Mouse (Mus musculus) heart, embryonic 13.5 days (tissue): ENCODE results near the gene Txnip. TPM values are rescaled to one million over a fixed set of nuclear protein-coding genes. Genes with fewer than 3 reads are reported as not detected.

ENCODE experiments used
- ATAC-seq: fragments of 200-750 bp; cut with Nextera tagmentation; 2 replicates; pipeline ENCODE4 v1.8.0; 2017; ENCODE audit warnings: moderate TSS enrichment; ENCODE audit not compliant: insufficient number of reproducible peaks, low FRiP score, low TSS enrichment; ENCODE audit errors: extremely low read depth
- H3K27ac ChIP-seq: fragments of 300-500 bp; sonication (generic); replicated peaks from 2 replicates; pipeline ENCODE4 v1.5.1; 2015; ENCODE audit warnings: moderate library complexity, mild to moderate bottlenecking, inconsistent platforms
- H3K27me3 ChIP-seq: fragments of 300-500 bp; sonication (generic); replicated peaks from 2 replicates; pipeline ENCODE4 v1.6.1; 2015; ENCODE audit warnings: mild to moderate bottlenecking, inconsistent platforms
- H3K36me3 ChIP-seq: fragments of 300-500 bp; sonication (generic); 2 replicates; pipeline ENCODE4 v1.6.1; 2015; ENCODE audit warnings: mild to moderate bottlenecking, inconsistent platforms
- H3K4me1 ChIP-seq: fragments of 300-500 bp; sonication (generic); 2 replicates; pipeline ENCODE4 v1.6.1; 2015; ENCODE audit warnings: inconsistent platforms
- H3K4me2 ChIP-seq: fragments of 300-500 bp; sonication (generic); 2 replicates; pipeline ENCODE4 v1.6.1; 2015; ENCODE audit warnings: inconsistent platforms, mild to moderate bottlenecking, moderate library complexity
- H3K4me3 ChIP-seq: fragments of 300-500 bp; sonication (generic); 2 replicates; pipeline ENCODE4 v1.5.1; 2015; ENCODE audit warnings: moderate library complexity, mild to moderate bottlenecking, inconsistent platforms
- H3K9ac ChIP-seq: fragments of 300-500 bp; sonication (generic); 2 replicates; pipeline ENCODE4 v1.6.1; 2015; ENCODE audit warnings: inconsistent platforms, mild to moderate bottlenecking, moderate library complexity
- H3K9me3 ChIP-seq: fragments of 300-500 bp; sonication (generic); 2 replicates; pipeline ENCODE4 v1.6.1; 2016; ENCODE audit warnings: inconsistent platforms
- WGBS: fragments of 180-500 bp; shearing (Covaris S2); methylation state at CpG from one replicate; pipeline ENCODE4 v1.1.7; 2015; ENCODE audit warnings: mixed read lengths; 5-methylcytosine and 5-hydroxymethylcytosine counted together
- polyA plus RNA-seq: library from polyadenylated mRNA; unstranded; fragments of >200 nt; fragmentation: Nextera tagmentation; extraction: Ambion mirVana; gene quantifications from 2 replicates; pipeline ENCODE4 v1.2.1, GENCODE M21; 2015

Gene Txnip
- polyA plus RNA-seq, 1 experiment from 2014 or later: 156 TPM

- no peak overlapping the region for H3K4me3 ChIP-seq
- peaks cover 70% of the 10 kb centered on the region for H3K4me1 ChIP-seq
- 50% methylated on average over 7 of the region's 7 CpGs for WGBS
- no peak overlapping the region for H3K4me2 ChIP-seq
- H3K36me3 ChIP-seq: no peaks in the 10 kb centered on the region
- no peak overlapping the region for H3K9ac ChIP-seq
- peak overlapping the region; percentile 55 for H3K27ac ChIP-seq
- no peaks in the 10 kb centered on the region for H3K9me3 ChIP-seq
- H3K27me3 ChIP-seq: no peaks in the 10 kb centered on the region
- ATAC-seq: no peak
These were observed 12.9 kb downstream of the Txnip start for GRCm38 (mm10) chr3:96570643-96571042.

- H3K9me3 ChIP-seq: no peaks in the 10 kb centered on the region
- no peak overlapping the region for H3K4me3 ChIP-seq
- 75% methylated on average over 2 of the region's 2 CpGs for WGBS
- H3K27ac ChIP-seq: peak overlapping the region; percentile 55
- no peaks in the 10 kb centered on the region for H3K36me3 ChIP-seq
- no peak overlapping the region; the same call in 1 of the 2 replicates for H3K9ac ChIP-seq
- no peaks in the 10 kb centered on the region for H3K27me3 ChIP-seq
- no peak overlapping the region for H3K4me2 ChIP-seq
- no peak for ATAC-seq
- peaks cover 72% of the 10 kb centered on the region for H3K4me1 ChIP-seq
These were observed 13.6 kb downstream of the Txnip start for GRCm38 (mm10) chr3:96571336-96571735.

GRCm38 (mm10) chr3:96571896-96572698 lies 14.3 kb downstream of the Txnip start:
- no peak for ATAC-seq
- peaks cover 72% of the 10 kb centered on the region for H3K4me1 ChIP-seq
- no peaks in the 10 kb centered on the region for H3K27me3 ChIP-seq
- no peak overlapping the region for H3K4me2 ChIP-seq
- 57% methylated on average over 16 of the region's 16 CpGs for WGBS
- H3K9ac ChIP-seq: 0 out of 2 replicates have a peak overlapping the region, but pooled peaks have one; percentile 55
- H3K36me3 ChIP-seq: no peaks in the 10 kb centered on the region
- no peaks in the 10 kb centered on the region for H3K9me3 ChIP-seq
- H3K27ac ChIP-seq: peak overlapping the region; percentile 55
- H3K4me3 ChIP-seq: no peak overlapping the region

- no peak for ATAC-seq
- H3K27me3 ChIP-seq: no peaks in the 10 kb centered on the region
- H3K9ac ChIP-seq: no peak overlapping the region
- no peaks in the 10 kb centered on the region for H3K9me3 ChIP-seq
- no peaks in the 10 kb centered on the region for H3K36me3 ChIP-seq
- no peak overlapping the region for H3K4me2 ChIP-seq
- no peak overlapping the region for H3K4me3 ChIP-seq
- 40% methylated on average over 18 of the region's 19 CpGs for WGBS
- H3K4me1 ChIP-seq: peaks cover 84% of the 10 kb centered on the region
- H3K27ac ChIP-seq: peak overlapping the region; percentile 51
These were observed 16.1 kb downstream of the Txnip start for GRCm38 (mm10) chr3:96573611-96574511.

- Histone ChIP-seq H3K27ac (peak overlapping the region; percentile 100), H3K9me3 (no peaks in the 10 kb centered on the region), H3K9ac (peak overlapping the region; percentile 74), H3K4me2 (peak overlapping the region; percentile 67), H3K4me3 (0 out of 2 replicates have a peak overlapping the region, but pooled peaks have one; percentile 35), H3K27me3 (no peaks in the 10 kb centered on the region), H3K36me3 (no peaks in the 10 kb centered on the region), H3K4me1 (peaks cover 84% of the 10 kb centered on the region)
- 84% methylated on average over 8 of the region's 8 CpGs for WGBS
- ATAC-seq: no peak
These were observed 17.7 kb downstream of the Txnip start for GRCm38 (mm10) chr3:96575272-96575984.

GRCm38 (mm10) chr3:96576005-96576658 lies 18.4 kb downstream of the Txnip start:
- Histone ChIP-seq H3K4me1 (peaks cover 83% of the 10 kb centered on the region), H3K4me2 (peak overlapping the region; percentile 67), H3K9ac (peak overlapping the region; percentile 74), H3K36me3 (no peaks in the 10 kb centered on the region), H3K9me3 (no peaks in the 10 kb centered on the region), H3K27me3 (no peaks in the 10 kb centered on the region), H3K4me3 (peak overlapping the region; percentile 35), H3K27ac (peak overlapping the region; percentile 100)
- ATAC-seq: no peak
- WGBS: 24% methylated on average over 14 of the region's 14 CpGs

GRCm38 (mm10) chr3:96576690-96577541 lies 19.2 kb downstream of the Txnip start, which contains the start of gene Gm16253:
Gene Gm16253, plus strand, starts transcription at chr3:96576984.
- Histone ChIP-seq H3K9ac (peak within 1 kb of the TSS; percentile 74), H3K4me3 (peak within 1 kb of the TSS; percentile 35), H3K4me1 (peaks cover 75% of the 10 kb centered on the region), H3K27me3 (no peaks in the 10 kb centered on the region), H3K4me2 (peak within 1 kb of the TSS; percentile 67), H3K9me3 (no peaks in the 10 kb centered on the region), H3K27ac (peak within 1 kb of the TSS; percentile 100), H3K36me3 (no peaks in the 10 kb centered on the region)
- 8% methylated on average over 17 of the region's 17 CpGs for WGBS
- ATAC-seq: peak; percentile 78

GRCm38 (mm10) chr3:96577566-96577965 lies 19.8 kb downstream of the Txnip start:
- WGBS: 65% methylated on average over 4 of the region's 4 CpGs
- Histone ChIP-seq H3K36me3 (no peaks in the 10 kb centered on the region), H3K9ac (peak overlapping the region; percentile 74), H3K4me1 (peaks cover 73% of the 10 kb centered on the region), H3K4me2 (peak overlapping the region; percentile 67), H3K27ac (peak overlapping the region; percentile 100), H3K4me3 (peak overlapping the region; percentile 35; the same call in 1 of the 2 replicates), H3K9me3 (no peaks in the 10 kb centered on the region), H3K27me3 (no peaks in the 10 kb centered on the region)
- no peak for ATAC-seq

- Histone ChIP-seq H3K4me2 (no peak overlapping the region), H3K27ac (peak overlapping the region; percentile 100), H3K4me1 (peaks cover 68% of the 10 kb centered on the region), H3K9ac (0 out of 2 replicates have a peak overlapping the region, but pooled peaks have one; percentile 19), H3K9me3 (no peaks in the 10 kb centered on the region), H3K27me3 (no peaks in the 10 kb centered on the region), H3K4me3 (no peak overlapping the region), H3K36me3 (peaks cover 3% of the 10 kb centered on the region; the same call in 1 of the 2 replicates)
- 77% methylated on average over 12 of the region's 12 CpGs for WGBS
- ATAC-seq: no peak
These were observed 20.9 kb downstream of the Txnip start for GRCm38 (mm10) chr3:96578561-96579238.
